In the genomic region with DNA sequence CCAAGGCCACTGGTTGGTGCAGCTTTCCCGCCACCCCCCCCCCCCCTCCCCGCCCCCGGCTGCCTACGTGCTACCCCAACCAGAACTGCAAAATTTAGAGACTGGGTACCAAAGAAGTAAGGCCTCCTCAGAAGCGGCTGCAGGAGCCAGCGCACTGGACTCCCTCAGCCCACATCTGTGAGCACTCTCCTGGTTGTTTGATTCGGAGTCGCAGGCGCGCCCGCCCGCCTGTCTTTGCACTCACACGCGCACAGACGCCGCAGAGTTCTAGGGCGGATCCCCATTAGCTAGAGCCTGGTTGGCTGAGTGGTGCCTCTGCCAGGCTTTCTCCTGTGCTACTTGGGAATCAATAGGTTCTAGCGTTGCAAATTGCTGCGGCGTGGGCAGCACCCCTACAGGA, we compare ENCODE assay signal across 8 mouse cellular contexts. TPM values are rescaled to one million over a fixed set of nuclear protein-coding genes. Genes with fewer than 3 reads are reported as not detected.
DNase-seq lines count a peak whose midpoint lies in the region; ATAC-seq and TF ChIP-seq lines count a peak whose summit lies in the region.

No protein-coding gene starts in this region.

- no peak overlapping the region for H3K9ac ChIP-seq in ES-Bruce4 (ENCODE audit: low read depth, poor library complexity, severe bottlenecking)
- 0 out of 2 replicates have a peak overlapping the region, but pooled peaks have one; percentile 25 for H3K9ac ChIP-seq in limb, embryonic 13.5 days

- H3K36me3 ChIP-seq in ES-Bruce4 (ENCODE audit: control insufficient read depth, insufficient read depth, low read length, poor library complexity, severe bottlenecking) = no peaks in the 10 kb centered on the region
- H3K36me3 ChIP-seq in hindbrain, embryonic 10.5 days = no peaks in the 10 kb centered on the region
- no peaks in the 10 kb centered on the region for H3K36me3 ChIP-seq in limb, embryonic 13.5 days

- H3K27ac ChIP-seq in ES-Bruce4 (ENCODE audit: insufficient read depth, low read length) = no peak overlapping the region
- no peak overlapping the region for H3K27ac ChIP-seq in hindbrain, embryonic 10.5 days
- 0 out of 2 replicates have a peak overlapping the region, but pooled peaks have one; percentile 6 for H3K27ac ChIP-seq in limb, embryonic 13.5 days

- no peaks in the 10 kb centered on the region for H3K4me1 ChIP-seq in ES-Bruce4 (ENCODE audit: control insufficient read depth, insufficient read depth, low read length)
- peaks cover 34% of the 10 kb centered on the region for H3K4me1 ChIP-seq in hindbrain, embryonic 10.5 days (replicated peaks)
- peaks cover 19% of the 10 kb centered on the region for H3K4me1 ChIP-seq in limb, embryonic 13.5 days

- peak overlapping the region; percentile 54 for H3K4me3 ChIP-seq in ES-Bruce4 (ENCODE audit: low read depth, low read length)
- peak overlapping the region; percentile 36 for H3K4me3 ChIP-seq in hindbrain, embryonic 10.5 days
- H3K4me3 ChIP-seq in limb, embryonic 13.5 days = peak overlapping the region; percentile 33

- WGBS in hindbrain, embryonic 10.5 days = under 1% methylated on average over 20 of the region's 20 CpGs
- WGBS in limb, embryonic 13.5 days = under 1% methylated on average over 17 of the region's 20 CpGs

- TF ChIP-seq POLR2A in ES-Bruce4 (IDR thresholded peaks at IDR 0.05; ENCODE audit: insufficient read depth, low read length) = no peak

- peak overlapping the region; percentile 61 for H3K4me2 ChIP-seq in limb, embryonic 13.5 days (replicated peaks)

- no peak for TF ChIP-seq CTCF in ES-Bruce4 (IDR thresholded peaks at IDR 0.05; ENCODE audit: low read depth, low read length)

- intact Hi-C loops in gastrocnemius, postnatal 14 days (cut with DNase I; ENCODE audit: low total_unique reads) = no loop called here

- no peak for TF ChIP-seq EP300 in ES-Bruce4 (IDR thresholded peaks at IDR 0.05; ENCODE audit: insufficient read depth, low read depth, low read length)

- peak; percentile 22 for DNase-seq in adrenal gland, adult 2 months
- DNase-seq in adrenal gland, postnatal 25 days = no peak
- peak; percentile 64 for DNase-seq in hindbrain, embryonic 10.5 days (ENCODE audit: low spot score)
- no peak for DNase-seq in gastrocnemius, postnatal 14 days
- DNase-seq in thymus, postnatal 14 days = no peak

- H3K9me3 ChIP-seq in ES-Bruce4 (replicated peaks; ENCODE audit: control insufficient read depth, insufficient read depth, low read length, poor library complexity, severe bottlenecking) = no peaks in the 10 kb centered on the region; the same call in 1 of the 2 replicates
- no peaks in the 10 kb centered on the region for H3K9me3 ChIP-seq in hindbrain, embryonic 10.5 days
- H3K9me3 ChIP-seq in limb, embryonic 13.5 days = no peaks in the 10 kb centered on the region

- peak; percentile 71 for ATAC-seq in limb, embryonic 13.5 days (ENCODE audit: low FRiP score, low read depth)
- no peak for ATAC-seq in erythroblast, adult 5-6 weeks (replicated peaks; ENCODE audit: low FRiP score, poor library complexity, severe bottlenecking)

- peaks cover 19% of the 10 kb centered on the region for H3K27me3 ChIP-seq in ES-Bruce4 (ENCODE audit: control insufficient read depth, insufficient read depth, low read length, poor library complexity, severe bottlenecking)
- peaks cover 91% of the 10 kb centered on the region for H3K27me3 ChIP-seq in hindbrain, embryonic 10.5 days (ENCODE audit: insufficient read depth, poor library complexity, severe bottlenecking)
- peaks cover 72% of the 10 kb centered on the region for H3K27me3 ChIP-seq in limb, embryonic 13.5 days

RNA-seq across cellular contexts. Expression of gene Tfap2b, which starts 32.6 kb away (rescaled TPM):
- total RNA-seq in adrenal gland, adult 2 months (2021) = 10 to 100 TPM in 1 of 2 experiments, 1 to 10 TPM in 1; 8.5 to 18.7 TPM
- 13.3 and 33.5 TPM in 2 replicates for polyA plus RNA-seq in adrenal gland, adult 2 months (2012; rRNA removed)
- total RNA-seq in adrenal gland, postnatal 25 days (2021) = 8.6 and 11.0 TPM in 2 replicates
- polyA plus RNA-seq in ES-Bruce4 (2011; ENCODE audit: insufficient read depth, insufficient read length, low read depth, missing spikeins) = not detected in 2 replicates
- 38.6 and 81.5 TPM in 2 replicates for polyA plus RNA-seq in hindbrain, embryonic 10.5 days (2016; fragmentation: Nextera tagmentation; extraction: Ambion mirVana)
- polyA plus RNA-seq in limb, embryonic 13.5 days (2015; fragmentation: Nextera tagmentation; extraction: Ambion mirVana) = 57.2 and 66.0 TPM in 2 replicates
- total RNA-seq in erythroblast, adult 5-6 weeks (2015; ENCODE audit: low replicate concordance) = not detected in 2 replicates
- total RNA-seq in erythroblast, adult 5-6 weeks (2017; ENCODE audit: low replicate concordance) = 0.14 TPM in 1 of 2 replicates, not detected in the other
- total RNA-seq in gastrocnemius, postnatal 14 days (2021) = not detected

Comparison
In these comparisons a context has a peak if more than half of its experiments do, and no peak if none do; other contexts are left out.
1. DNase-seq: peak in adrenal gland, adult 2 months (single experiment) and hindbrain, embryonic 10.5 days (single experiment); none in adrenal gland, postnatal 25 days (single experiment), gastrocnemius, postnatal 14 days (single experiment) and thymus, postnatal 14 days (single experiment).
2. Peak in every context shown above with its lines, with median percentiles within 50 percentile points of each other: H3K4me3 ChIP-seq.